Mouse (Mus musculus) embryonic fibroblast, embryonic 13.5 days (primary cell): ENCODE measurements around the gene Ubxn10. TPM values are rescaled to one million over a fixed set of nuclear protein-coding genes. Genes with fewer than 3 reads are reported as not detected.

Experiments
- H3K27ac ChIP-seq: 2 replicates; pipeline ENCODE4 v1.5.1; 2012; ENCODE audit warnings: low read length, control low read depth, inconsistent platforms; ENCODE audit not compliant: insufficient read depth
- H3K4me1 ChIP-seq: 2 replicates; pipeline ENCODE4 v1.6.1; 2011; ENCODE audit warnings: low read length; ENCODE audit not compliant: control insufficient read depth, insufficient read depth
- H3K4me3 ChIP-seq: 2 replicates; pipeline ENCODE4 v1.5.1; 2011; ENCODE audit warnings: mild to moderate bottlenecking, control low read depth, low read length; ENCODE audit not compliant: insufficient read depth
- CTCF ChIP-seq: IDR thresholded peaks from 2 replicates; pipeline ENCODE4 v1.5.1; 2011; ENCODE audit warnings: mild to moderate bottlenecking, control low read depth, low read length, moderate library complexity, borderline replicate concordance; ENCODE audit not compliant: insufficient read depth
- POLR2A ChIP-seq: IDR thresholded peaks from 2 replicates; pipeline ENCODE4 v1.6.1; 2011; ENCODE audit warnings: low read depth, mild to moderate bottlenecking, control low read depth, low read length, moderate library complexity
- polyA plus RNA-seq: library from polyadenylated mRNA; stranded (reverse); fragments of >200 nt; gene quantifications from 2 replicates; pipeline ENCODE4 v1.2.4, GENCODE M21; 2011; ENCODE audit warnings: low read depth; ENCODE audit not compliant: missing spikeins, insufficient read length

Gene Ubxn10
- polyA plus RNA-seq, result not detected in 2 replicates

DNA sequence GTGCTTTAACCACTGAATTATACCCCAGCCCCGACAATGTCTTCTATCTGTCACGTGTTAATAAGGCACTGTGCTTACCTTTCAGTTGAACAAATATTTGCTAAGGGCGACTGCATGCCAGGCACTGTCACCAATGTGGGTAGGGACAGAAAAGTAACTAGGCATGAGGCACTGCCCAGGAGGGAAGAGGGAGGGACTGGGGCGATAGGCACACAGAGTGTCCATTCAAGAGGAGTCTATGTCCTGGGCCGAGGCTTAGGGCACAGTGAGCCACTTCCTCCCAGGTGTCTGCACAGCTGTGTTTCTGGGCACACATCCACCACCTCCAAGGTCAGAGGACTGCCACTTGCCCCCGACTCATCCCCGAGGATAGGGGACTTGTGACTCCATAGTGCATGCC, at the start of gene Ubxn10:
Gene Ubxn10, minus strand, starts transcription at position 137 of the 400 bp plus-strand sequence.
- TF ChIP-seq CTCF (no peak), POLR2A (no peak)
- Histone ChIP-seq H3K4me1 (no peaks in the 10 kb centered on the region), H3K27ac (no peak within 1 kb of the TSS), H3K4me3 (no peak within 1 kb of the TSS)

DNA sequence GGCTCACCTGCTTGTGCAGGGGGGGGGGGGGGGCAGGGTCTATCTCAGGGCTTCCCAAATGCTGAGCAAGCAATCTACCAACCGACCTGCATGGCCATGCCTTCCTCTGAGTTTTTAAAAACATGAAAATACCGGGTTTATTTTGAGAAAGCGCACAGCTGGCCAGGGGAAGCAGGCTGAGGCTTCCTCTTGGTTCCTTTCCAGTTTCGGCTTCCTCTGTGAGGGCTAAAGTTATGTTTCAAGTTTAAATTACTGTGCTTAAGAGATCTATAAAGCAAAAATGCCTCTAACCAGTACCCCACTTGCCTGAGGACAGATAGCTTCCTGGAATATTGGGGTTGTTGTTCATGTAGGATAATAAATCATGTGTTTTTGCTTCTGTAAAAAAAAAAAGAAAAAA, 49.2 kb upstream of the Ubxn10 start:
- H3K27ac ChIP-seq, result no peak overlapping the region
- no peak overlapping the region for H3K4me3 ChIP-seq
- TF ChIP-seq POLR2A, result no peak
- no peak for TF ChIP-seq CTCF
- H3K4me1 ChIP-seq, result no peaks in the 10 kb centered on the region

DNA sequence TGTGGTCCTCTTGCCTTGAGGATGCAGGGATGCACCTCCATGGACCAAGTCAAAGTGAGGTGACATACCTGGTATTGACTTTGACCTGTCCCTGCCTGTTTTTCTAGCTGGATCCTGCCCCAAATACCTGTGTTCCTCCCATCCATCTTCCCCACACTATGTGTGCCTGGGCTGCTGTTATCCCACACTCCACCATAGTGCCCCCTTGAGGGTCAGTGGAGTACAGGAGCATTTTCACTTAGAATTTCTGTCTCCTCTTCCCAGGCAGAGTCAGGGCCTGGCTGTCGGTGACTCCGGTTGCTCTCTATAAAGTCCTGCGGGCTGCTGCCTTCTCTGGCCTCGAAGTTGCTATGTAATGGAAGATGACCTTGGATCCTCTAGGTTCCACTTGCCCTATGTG, 48.8 kb upstream of the Ubxn10 start:
- no peaks in the 10 kb centered on the region for H3K4me1 ChIP-seq
- H3K27ac ChIP-seq, result no peak overlapping the region
- no peak overlapping the region for H3K4me3 ChIP-seq
- TF ChIP-seq CTCF (no peak), POLR2A (no peak)

DNA sequence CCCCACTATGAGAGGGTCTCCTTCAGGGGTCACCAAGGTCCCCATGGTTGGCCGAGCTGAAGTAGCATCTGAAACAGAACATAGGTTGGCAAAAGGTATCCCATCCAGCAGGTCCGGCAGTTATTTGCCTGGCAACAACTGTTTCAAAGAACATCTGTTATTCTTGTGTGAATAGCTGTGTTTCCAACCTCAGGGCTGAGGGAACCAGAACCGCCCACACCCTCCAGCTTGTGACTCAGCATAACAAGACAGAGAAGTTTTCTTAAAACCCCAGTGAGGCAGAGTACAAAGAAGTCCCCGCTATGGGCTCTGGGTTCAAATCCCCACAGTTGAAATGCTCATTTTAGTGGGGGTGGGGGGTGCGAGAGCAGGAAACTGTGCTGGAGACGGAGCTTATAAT, 45.1 kb upstream of the Ubxn10 start:
- H3K27ac ChIP-seq, result no peak overlapping the region
- TF ChIP-seq POLR2A (no peak), CTCF (no peak)
- no peak overlapping the region for H3K4me3 ChIP-seq
- 0 out of 2 replicates have a peak, but pooled peaks cover 2% of the 10 kb centered on the region for H3K4me1 ChIP-seq

DNA sequence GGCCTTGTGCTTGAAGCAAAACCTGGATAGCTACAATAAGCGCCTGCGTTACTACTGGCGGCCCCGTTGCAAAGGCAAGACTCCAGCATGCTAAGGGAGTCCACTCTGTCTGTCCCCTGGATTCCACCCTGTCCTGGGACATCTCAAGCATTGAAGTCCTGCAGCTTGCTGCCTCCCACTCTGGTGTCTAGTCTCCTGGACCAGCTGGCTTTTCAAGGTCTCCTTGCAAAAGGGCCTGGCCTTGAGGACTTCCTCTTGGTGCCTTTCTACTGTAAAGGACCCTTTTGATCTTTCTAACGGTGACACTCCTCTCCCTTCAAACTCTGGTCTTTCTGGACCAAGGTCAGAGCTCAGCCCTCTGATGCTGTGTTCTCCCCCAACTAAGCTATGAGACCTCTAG, 43.3 kb upstream of the Ubxn10 start:
- no peak overlapping the region for H3K27ac ChIP-seq
- no peak for TF ChIP-seq CTCF
- TF ChIP-seq POLR2A, result no peak
- H3K4me1 ChIP-seq, result 0 out of 2 replicates have a peak, but pooled peaks cover 2% of the 10 kb centered on the region
- no peak overlapping the region for H3K4me3 ChIP-seq

DNA sequence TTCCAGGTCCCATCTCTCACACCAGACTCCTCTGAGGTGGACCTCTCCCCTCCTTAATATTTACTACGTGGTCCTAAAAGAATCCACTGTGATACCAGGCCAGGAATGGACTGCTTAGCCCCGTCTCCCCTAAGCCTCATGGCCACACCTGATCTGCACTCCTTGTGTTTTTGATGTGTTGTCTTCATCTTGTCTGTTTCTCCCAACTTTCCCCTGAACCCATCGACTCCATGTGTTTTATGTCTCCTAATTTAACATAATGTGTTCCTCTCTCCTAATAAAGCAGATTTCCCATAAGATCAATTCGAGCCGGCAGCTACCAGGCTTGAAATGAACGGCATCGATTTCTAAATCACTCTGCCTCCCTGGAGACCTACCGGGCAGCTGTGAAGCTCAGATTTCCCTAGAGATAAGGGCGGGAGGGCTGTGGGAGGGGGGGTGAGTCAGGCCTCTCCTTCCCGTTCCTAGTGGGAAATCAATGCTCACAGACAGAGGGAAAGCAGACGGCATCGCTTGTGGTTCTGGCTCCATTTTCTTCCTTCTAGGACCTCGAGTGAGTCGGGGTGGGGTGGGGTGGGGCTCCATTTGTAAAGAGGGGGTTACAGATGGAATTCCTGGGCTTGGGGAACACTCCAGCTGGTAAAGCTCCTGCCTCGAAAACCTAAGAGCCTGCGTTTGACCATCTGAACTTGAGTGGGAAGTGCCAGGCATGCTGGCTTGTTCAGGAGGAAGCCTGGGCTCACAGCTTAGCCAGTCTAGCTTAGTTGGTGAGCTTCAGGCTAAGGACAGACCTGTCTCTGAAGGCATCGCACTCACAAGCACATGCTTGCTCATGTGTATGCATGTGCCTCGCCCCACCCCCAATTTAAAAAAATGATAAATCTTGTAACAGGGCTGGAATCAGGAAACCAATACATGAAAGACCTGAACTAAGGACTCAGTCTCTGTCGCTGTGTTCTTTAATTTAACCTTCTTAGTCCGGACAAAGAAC, 40.7 kb upstream of the Ubxn10 start:
- Histone ChIP-seq H3K4me1 (0 out of 2 replicates have a peak, but pooled peaks cover 2% of the 10 kb centered on the region), H3K4me3 (no peak overlapping the region), H3K27ac (no peak overlapping the region)
- TF ChIP-seq POLR2A, result no peak
- TF ChIP-seq CTCF, result no peak

DNA sequence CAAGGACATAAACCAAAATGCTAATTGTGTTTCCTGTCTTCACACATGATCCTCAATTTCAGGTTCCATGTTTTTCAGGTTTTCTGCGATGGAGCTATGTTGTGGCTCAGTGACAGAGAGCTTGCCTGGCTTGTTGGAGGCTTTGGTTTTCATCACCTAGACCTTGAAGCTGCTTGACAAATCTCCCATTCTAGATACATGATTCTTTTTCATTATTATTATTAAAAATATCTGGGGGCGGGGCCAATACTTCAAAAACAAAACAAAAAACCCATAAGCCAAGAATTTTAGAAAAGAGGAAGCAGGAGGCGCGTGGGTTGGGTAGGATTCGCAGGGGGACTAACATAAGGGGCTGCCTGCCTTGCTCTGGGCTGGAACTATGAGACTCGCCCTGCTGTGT, 38.5 kb upstream of the Ubxn10 start, which contains the start of gene Pla2g2d:
Gene Pla2g2d, plus strand, starts transcription at position 301 of the 400 bp plus-strand sequence.
- H3K27ac ChIP-seq, result no peak within 1 kb of the TSS
- TF ChIP-seq CTCF, result no peak
- TF ChIP-seq POLR2A, result no peak
- H3K4me1 ChIP-seq, result 0 out of 2 replicates have a peak, but pooled peaks cover 2% of the 10 kb centered on the region
- no peak within 1 kb of the TSS for H3K4me3 ChIP-seq

DNA sequence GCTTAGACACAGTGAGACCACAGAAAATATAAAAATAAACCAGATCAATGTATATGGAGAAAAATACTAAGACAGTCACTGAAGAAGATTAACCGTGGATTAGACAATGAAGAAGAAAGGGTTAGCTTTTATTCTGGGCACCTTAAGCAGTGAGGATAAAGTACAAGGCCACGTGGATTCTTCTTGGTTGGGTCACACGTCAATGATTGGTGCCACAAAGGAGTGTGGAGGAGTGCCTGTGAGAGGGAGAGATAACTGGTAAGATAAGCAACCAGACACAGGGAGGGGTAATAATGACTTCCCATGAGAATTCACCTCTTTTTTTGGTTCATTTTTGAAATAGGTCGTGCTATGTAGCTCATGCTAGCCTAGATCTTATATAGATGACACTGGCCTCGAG, 35.4 kb upstream of the Ubxn10 start:
- no peak for TF ChIP-seq POLR2A
- TF ChIP-seq CTCF, result no peak
- H3K4me1 ChIP-seq, result 0 out of 2 replicates have a peak, but pooled peaks cover 1% of the 10 kb centered on the region
- H3K27ac ChIP-seq, result no peak overlapping the region
- H3K4me3 ChIP-seq, result no peak overlapping the region

DNA sequence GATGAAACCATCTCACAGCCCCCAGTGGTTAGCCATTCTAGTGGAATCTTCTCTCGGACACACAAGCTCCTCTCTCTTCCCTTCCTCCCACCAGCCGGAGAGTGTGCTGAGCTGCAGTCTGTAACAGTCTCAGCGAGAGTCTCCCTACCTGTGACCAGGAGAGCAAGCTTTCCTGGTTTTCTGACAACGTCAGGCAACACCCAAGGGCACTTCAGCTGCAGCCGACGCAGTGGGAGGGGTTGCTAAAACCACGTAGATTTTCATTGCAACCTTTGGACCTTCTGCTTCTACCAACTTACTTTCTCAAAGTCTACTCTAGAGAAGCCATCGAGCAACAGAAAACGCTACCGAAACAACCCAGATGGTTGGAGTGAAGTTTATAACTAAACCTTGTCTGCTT, 35.0 kb upstream of the Ubxn10 start:
- no peak overlapping the region for H3K27ac ChIP-seq

DNA sequence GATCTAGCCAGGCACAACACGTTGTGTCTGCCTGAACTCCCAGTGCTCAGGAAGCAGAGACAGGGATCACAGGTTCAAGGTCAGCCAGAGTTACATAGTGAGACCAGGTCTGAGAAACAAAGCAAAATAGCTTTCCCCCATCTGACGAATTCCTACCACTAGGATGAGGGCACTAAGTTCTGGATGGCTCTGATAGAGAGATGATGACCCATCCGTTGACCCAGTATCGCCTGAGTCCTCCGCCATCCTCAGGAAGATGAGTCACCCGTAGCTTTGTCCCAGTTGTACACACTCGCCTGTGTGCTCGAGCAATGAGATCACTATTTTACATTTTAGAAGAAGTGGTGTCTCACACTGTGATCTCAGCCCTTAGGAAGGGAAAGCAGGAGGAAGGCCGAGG, 25.3 kb upstream of the Ubxn10 start:
- Histone ChIP-seq H3K4me1 (no peaks in the 10 kb centered on the region), H3K27ac (no peak overlapping the region), H3K4me3 (no peak overlapping the region)
- no peak for TF ChIP-seq POLR2A

More for the DNA sequence above, 35.0 kb upstream of the Ubxn10 start:
- H3K4me1 ChIP-seq, result no peaks in the 10 kb centered on the region
- TF ChIP-seq CTCF (no peak), POLR2A (no peak)
- no peak overlapping the region for H3K4me3 ChIP-seq
